Mouse (Mus musculus) heart, postnatal 0 days (tissue): ENCODE results near the gene Bex6. TPM values are rescaled to one million over a fixed set of nuclear protein-coding genes. Genes with fewer than 3 reads are reported as not detected.

Experiments used
- ATAC-seq: fragments of 200-750 bp; cut with Nextera tagmentation; 2 replicates; pipeline ENCODE4 v1.8.0; 2017; ENCODE audit warnings: low read depth, moderate number of reproducible peaks, moderate library complexity; ENCODE audit not compliant: insufficient read depth
- DNase-seq: peaks from one replicate; pipeline ENCODE4 v3.0.0-alpha.2; 2016; ENCODE audit warnings: low spot score
- H3K27ac ChIP-seq: fragments of 300-500 bp; sonication (generic); 2 replicates; pipeline ENCODE4 v1.5.1; 2014; ENCODE audit warnings: low read depth, mild to moderate bottlenecking
- H3K27me3 ChIP-seq: fragments of 300-500 bp; sonication (generic); 2 replicates; pipeline ENCODE4 v1.6.1; 2014; ENCODE audit warnings: low read length, mixed read lengths; ENCODE audit not compliant: control insufficient read depth, insufficient read depth
- H3K36me3 ChIP-seq: fragments of 300-500 bp; sonication (generic); replicated peaks from 2 replicates; pipeline ENCODE4 v1.6.1; 2014; ENCODE audit warnings: low read length, mixed read lengths; ENCODE audit not compliant: control insufficient read depth, insufficient read depth
- H3K4me1 ChIP-seq: fragments of 300-500 bp; sonication (generic); 2 replicates; pipeline ENCODE4 v1.6.1; 2014; ENCODE audit warnings: antibody characterized with exemption; ENCODE audit not compliant: control insufficient read depth, insufficient read depth
- H3K4me2 ChIP-seq: fragments of 300-500 bp; sonication (generic); 2 replicates; pipeline ENCODE4 v1.6.1; 2014; ENCODE audit warnings: low read depth, mild to moderate bottlenecking, low read length, moderate library complexity
- H3K4me3 ChIP-seq: fragments of 300-500 bp; sonication (generic); 2 replicates; pipeline ENCODE4 v1.5.1; 2014; ENCODE audit warnings: low read depth, low read length
- H3K9ac ChIP-seq: fragments of 300-500 bp; sonication (generic); replicated peaks from 2 replicates; pipeline ENCODE4 v1.6.1; 2014; ENCODE audit warnings: low read depth, low read length, mixed read lengths
- H3K9me3 ChIP-seq: fragments of 300-500 bp; sonication (generic); replicated peaks from 2 replicates; pipeline ENCODE4 v1.6.1; 2016; ENCODE audit warnings: low read length; ENCODE audit not compliant: control insufficient read depth
- CTCF ChIP-seq: IDR thresholded peaks from 2 replicates; pipeline ENCODE4 v1.5.1; 2016; ENCODE audit warnings: antibody characterized with exemption, control low read depth, low read depth
- EP300 ChIP-seq: IDR thresholded peaks from 2 replicates; pipeline ENCODE4 v1.6.1; 2016; ENCODE audit warnings: antibody characterized with exemption, low read depth
- WGBS: fragments of 180-500 bp; shearing (Covaris S2); extraction: QIAGEN DNeasy Blood & Tissue Kit; methylation state at CpG from one replicate; pipeline ENCODE4 v1.1.7; 2014; 5-methylcytosine and 5-hydroxymethylcytosine counted together
- polyA plus RNA-seq: library from polyadenylated mRNA; unstranded; fragments of >200 nt; fragmentation: Nextera tagmentation; extraction: Ambion mirVana; gene quantifications from 2 replicates; pipeline ENCODE4 v1.2.1, GENCODE M21; 2015
- total RNA-seq: library from RNA; depleted of rRNA; stranded (reverse); fragments of >200 nt; gene quantifications from 2 replicates; pipeline ENCODE4 v1.2.3, GENCODE M21; 2014; ENCODE audit warnings: low replicate concordance

The Bex6 gene
- total and polyA plus RNA-seq, 2 experiments from 2014 or later: not detected

- Histone ChIP-seq H3K27me3 (no peaks in the 10 kb centered on the region), H3K36me3 (no peaks in the 10 kb centered on the region), H3K27ac (no peak overlapping the region), H3K9me3 (no peaks in the 10 kb centered on the region), H3K4me3 (no peak overlapping the region), H3K4me2 (no peak overlapping the region), H3K4me1 (no peaks in the 10 kb centered on the region), H3K9ac (no peak overlapping the region)
- DNase-seq (no peak), ATAC-seq (no peak)
- TF ChIP-seq CTCF (no peak), EP300 (no peak)
- 85% methylated on average over 8 of the region's 8 CpGs for WGBS
Observed at GRCm38 (mm10) chr16:32174340-32175005, 5.2 kb upstream of the Bex6 start.

DNA sequence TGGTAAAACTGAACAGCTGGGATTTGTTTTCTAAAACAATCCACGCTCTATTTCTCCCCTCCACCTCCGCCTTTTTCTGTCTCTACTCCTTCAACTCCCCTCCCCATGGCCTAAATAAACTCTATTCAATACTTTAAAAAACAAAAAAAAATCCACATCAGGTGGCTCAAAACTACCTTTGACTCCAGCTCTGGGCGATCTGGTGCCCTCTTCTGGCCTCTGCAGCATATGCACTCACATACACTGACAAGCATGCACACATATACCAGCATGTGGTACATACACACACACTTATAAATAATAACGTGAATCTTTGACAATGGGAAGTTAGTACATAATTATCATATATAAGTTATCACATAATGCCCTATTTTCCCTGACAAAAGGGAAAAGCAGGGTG lies 4.6 kb upstream of the Bex6 start:
- TF ChIP-seq EP300 (no peak), CTCF (no peak)
- H3K9ac ChIP-seq: no peak overlapping the region
- H3K4me2 ChIP-seq: no peak overlapping the region
- 75% methylated on average over 4 of the region's 4 CpGs for WGBS
- H3K9me3 ChIP-seq: no peaks in the 10 kb centered on the region
- H3K27ac ChIP-seq: no peak overlapping the region
- H3K36me3 ChIP-seq: no peaks in the 10 kb centered on the region
- H3K27me3 ChIP-seq: no peaks in the 10 kb centered on the region
- no peaks in the 10 kb centered on the region for H3K4me1 ChIP-seq
- ATAC-seq (no peak), DNase-seq (no peak)
- H3K4me3 ChIP-seq: no peak overlapping the region

DNA sequence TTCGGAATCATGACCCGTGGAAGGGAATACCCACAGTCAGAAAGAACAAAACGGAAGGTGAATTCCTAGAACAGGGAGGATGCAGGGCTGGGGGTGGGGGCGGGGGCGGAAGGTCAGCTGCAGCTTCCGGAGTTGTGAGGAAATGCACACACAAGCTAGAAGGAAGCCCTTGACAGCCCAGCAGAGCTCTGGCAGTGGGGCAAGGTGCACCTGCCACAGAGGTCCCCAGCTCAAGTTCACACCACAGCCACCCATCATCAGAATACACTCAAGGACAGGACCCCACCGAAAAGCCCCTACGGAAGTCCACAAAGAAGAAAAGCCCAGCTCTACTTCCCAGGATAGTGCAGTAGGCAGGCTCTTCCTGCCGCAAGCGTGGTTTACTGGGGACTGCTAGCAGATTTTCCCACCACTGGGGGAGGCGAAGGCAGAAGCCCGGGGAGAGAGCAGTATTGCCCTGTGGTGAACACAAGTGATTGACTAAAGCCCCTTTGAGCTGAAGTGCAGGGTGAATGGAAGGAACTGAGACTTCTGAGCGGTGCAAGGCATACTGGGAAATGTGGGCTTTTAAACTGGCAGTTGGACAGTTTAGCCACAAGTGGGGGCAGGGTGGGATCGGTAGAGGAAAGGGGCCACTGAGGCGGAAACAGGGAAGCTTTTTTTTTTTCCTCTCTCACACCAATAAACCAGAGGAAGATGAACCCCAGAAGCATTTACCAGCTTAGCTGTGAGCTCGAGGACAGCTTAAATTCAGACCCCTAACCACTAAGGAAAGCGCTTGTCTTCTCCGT lies 2.5 kb upstream of the Bex6 start:
- TF ChIP-seq CTCF (no peak), EP300 (no peak)
- Histone ChIP-seq H3K9ac (0 out of 2 replicates have a peak overlapping the region, but pooled peaks have one; percentile 20), H3K27me3 (no peaks in the 10 kb centered on the region), H3K27ac (peak overlapping the region; percentile 84), H3K4me2 (peak overlapping the region; percentile 48), H3K9me3 (no peaks in the 10 kb centered on the region), H3K4me1 (no peaks in the 10 kb centered on the region), H3K4me3 (no peak overlapping the region; the same call in 1 of the 2 replicates), H3K36me3 (no peaks in the 10 kb centered on the region)
- DNase-seq: peak; percentile 25
- WGBS: 43% methylated on average over 18 of the region's 18 CpGs
- ATAC-seq: peak; percentile 51

DNA sequence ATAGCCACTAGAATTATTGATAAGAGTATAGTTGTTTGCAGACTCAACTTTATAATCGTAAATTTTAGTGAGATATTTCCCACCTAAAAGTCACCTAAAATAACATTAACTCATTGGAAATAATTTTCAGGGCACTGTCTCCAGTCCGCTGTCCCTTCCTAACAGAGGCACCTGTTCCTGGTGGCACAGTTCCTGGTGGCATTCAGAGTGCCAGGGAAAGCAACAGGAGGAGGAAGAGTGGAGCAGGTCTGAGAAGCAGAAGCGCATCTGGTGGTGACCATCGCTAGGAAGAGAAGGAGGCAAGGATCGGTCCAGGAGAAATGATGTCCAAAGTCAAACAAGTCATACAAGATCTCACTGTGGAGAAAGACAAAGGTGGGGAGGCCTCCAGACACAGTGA lies 6.4 kb downstream of the Bex6 start:
- no peaks in the 10 kb centered on the region for H3K27me3 ChIP-seq
- no peaks in the 10 kb centered on the region for H3K36me3 ChIP-seq
- no peak overlapping the region for H3K9ac ChIP-seq
- H3K27ac ChIP-seq: no peak overlapping the region
- no peak for DNase-seq
- WGBS: 92% methylated on average over 5 of the region's 5 CpGs
- H3K9me3 ChIP-seq: no peaks in the 10 kb centered on the region
- no peak overlapping the region for H3K4me2 ChIP-seq
- no peak for TF ChIP-seq CTCF
- no peak for TF ChIP-seq EP300
- no peak for ATAC-seq
- no peak overlapping the region for H3K4me3 ChIP-seq
- H3K4me1 ChIP-seq: no peaks in the 10 kb centered on the region

- TF ChIP-seq CTCF (no peak), EP300 (no peak)
- H3K4me2 ChIP-seq: no peak overlapping the region
- no peak for ATAC-seq
Observed at GRCm38 (mm10) chr16:32189109-32189508, 9.5 kb downstream of the Bex6 start.

More at GRCm38 (mm10) chr16:32189109-32189508, 9.5 kb downstream of the Bex6 start:
- H3K4me1 ChIP-seq: no peaks in the 10 kb centered on the region
- H3K27me3 ChIP-seq: no peaks in the 10 kb centered on the region
- H3K9me3 ChIP-seq: no peaks in the 10 kb centered on the region
- H3K36me3 ChIP-seq: no peaks in the 10 kb centered on the region
- H3K4me3 ChIP-seq: no peak overlapping the region
- H3K27ac ChIP-seq: no peak overlapping the region
- DNase-seq: no peak
- 46% methylated on average over 6 of the region's 6 CpGs for WGBS
- no peak overlapping the region for H3K9ac ChIP-seq
